Mouse (Mus musculus): ENCODE measurements at regions not wholly inside any gene's neighbourhood (a gene's known extent, or its start where the extent isn't known, plus 50 kb on each side); places are given as distances from the start of the nearest gene placed in this dataset.
A peak's percentile ranks its signal among the peaks of the same experiment; 100 is the strongest.

- in situ Hi-C loops (cut with MboI; ENCODE audit: low pct_ligation_motif_present, low pct_unique_long_range_greater_than_20kb, low sequenced_read_pairs) (no loop called here), dilution Hi-C loops (cut with MboI; ENCODE audit: extremely low pct_ligation_motif_present, extremely low pct_unique_long_range_greater_than_20kb, low sequenced_read_pairs) (no loop called here)
- H3K4me2 ChIP-seq (ENCODE audit: insufficient read depth, low read depth, poor library complexity, severe bottlenecking): no peak overlapping the region
- H3K9ac ChIP-seq (ENCODE audit: insufficient read depth, low read depth): no peak overlapping the region
- H3K4me3 ChIP-seq (replicated peaks in 1 of 3; ENCODE audit: low read depth in 2 of 3, low read length in 2 of 3, poor library complexity in 1 of 3): no peak overlapping the region
- no peak for DNase-seq (ENCODE audit: extremely low read depth)
- H3K27me3 ChIP-seq (replicated peaks): peaks cover 51% of the 10 kb centered on the region
- peaks cover 8% of the 10 kb centered on the region for H3K9me3 ChIP-seq (replicated peaks; ENCODE audit: low read length)
- TF ChIP-seq POLR2AphosphoS2 (IDR thresholded peaks at IDR 0.05; ENCODE audit: low read depth, low read length) (no peak), ZKSCAN1 (IDR thresholded peaks at IDR 0.05; ENCODE audit: borderline replicate concordance, low read depth, low read length) (no peak), SMC3 (IDR thresholded peaks at IDR 0.05; ENCODE audit: low read depth, low read length) (0 out of 2 replicates have a peak, but pooled peaks have one; percentile 4), CTCF (conservative IDR thresholded peaks at IDR 0.05 in 1 of 2, IDR thresholded peaks at IDR 0.05 in 1 of 2; ENCODE audit: low read depth in 2 of 2, low read length in 2 of 2) (peak in 1 of 2 experiments; percentile 35; a peak in 2 of 4 replicates), ZC3H11A (IDR thresholded peaks at IDR 0.05; ENCODE audit: low read depth, low read length) (no peak), MAZ (IDR thresholded peaks at IDR 0.05; ENCODE audit: low read depth, low read length) (no peak), MAX (IDR thresholded peaks at IDR 0.05; ENCODE audit: low read length) (no peak), CHD2 (IDR thresholded peaks at IDR 0.05; ENCODE audit: low read length) (no peak), TBP (conservative IDR thresholded peaks at IDR 0.05; ENCODE audit: low read depth, low read length) (no peak), E2F4 (IDR thresholded peaks at IDR 0.05; ENCODE audit: insufficient replicate concordance, low read depth, low read length) (no peak), KAT2A (IDR thresholded peaks at IDR 0.05; ENCODE audit: insufficient replicate concordance, low read length) (no peak), IRF4 (IDR thresholded peaks at IDR 0.05; ENCODE audit: low read depth, low read length) (no peak), POLR2A (IDR thresholded peaks at IDR 0.05; ENCODE audit: low read depth, low read length) (no peak), UBTF (IDR thresholded peaks at IDR 0.05; ENCODE audit: low read depth, low read length) (no peak)
- no peaks in the 10 kb centered on the region for H3K36me3 ChIP-seq (replicated peaks in 1 of 2; ENCODE audit: control insufficient read depth in 1 of 2, insufficient read depth in 1 of 2, low read length in 1 of 2)
- no peak overlapping the region for H3K27ac ChIP-seq (ENCODE audit: insufficient read depth, low read depth)
- no peaks in the 10 kb centered on the region for H3K4me1 ChIP-seq (ENCODE audit: control insufficient read depth in 1 of 2, insufficient read depth in 2 of 2)
- H3K79me2 ChIP-seq (replicated peaks; ENCODE audit: control insufficient read depth, extremely low read depth, insufficient read depth, poor library complexity, severe bottlenecking): no peaks in the 10 kb centered on the region
These were observed 274.9 kb downstream of the 3100002H09Rik start for GRCm38 (mm10) chr4:124335726-124336125.

DNA sequence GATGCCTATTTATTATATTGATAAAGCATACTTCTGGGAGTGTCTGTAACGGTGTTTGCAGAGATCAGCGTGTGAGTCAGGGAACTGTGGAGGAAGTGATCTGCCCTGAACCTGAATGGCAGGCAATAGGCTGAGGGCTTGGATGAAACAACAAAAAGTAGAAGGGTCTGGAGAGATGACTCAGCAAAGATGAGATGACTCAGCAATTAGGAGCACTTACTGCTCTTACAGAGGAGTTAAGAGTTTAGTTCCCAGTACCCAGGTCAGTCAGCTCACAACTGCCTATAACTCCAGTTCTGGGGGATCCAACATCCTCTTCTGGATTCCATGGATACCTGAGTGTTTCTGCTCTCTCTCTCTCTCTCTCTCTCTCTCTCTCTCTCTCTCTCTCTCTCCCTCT, 277.6 kb downstream of the 3100002H09Rik start:
- H3K79me2 ChIP-seq (replicated peaks; ENCODE audit: control insufficient read depth, extremely low read depth, insufficient read depth, poor library complexity, severe bottlenecking): no peaks in the 10 kb centered on the region
- DNase-seq (ENCODE audit: extremely low read depth): peak; percentile 4
- no peak overlapping the region for H3K27ac ChIP-seq (ENCODE audit: insufficient read depth, low read depth)
- peaks cover 12% of the 10 kb centered on the region for H3K9me3 ChIP-seq (replicated peaks; ENCODE audit: low read length)
- in situ Hi-C loops (cut with MboI; ENCODE audit: low pct_ligation_motif_present, low pct_unique_long_range_greater_than_20kb, low sequenced_read_pairs) (no loop called here), dilution Hi-C loops (cut with MboI; ENCODE audit: extremely low pct_ligation_motif_present, extremely low pct_unique_long_range_greater_than_20kb, low sequenced_read_pairs) (no loop called here)
- H3K36me3 ChIP-seq (replicated peaks in 1 of 2; ENCODE audit: control insufficient read depth in 1 of 2, insufficient read depth in 1 of 2, low read length in 1 of 2): no peaks in the 10 kb centered on the region
- H3K4me3 ChIP-seq (replicated peaks in 1 of 3; ENCODE audit: low read depth in 2 of 3, low read length in 2 of 3, poor library complexity in 1 of 3): no peak overlapping the region
- peaks cover 37% of the 10 kb centered on the region for H3K27me3 ChIP-seq (replicated peaks)
- no peak overlapping the region for H3K9ac ChIP-seq (ENCODE audit: insufficient read depth, low read depth)
- TF ChIP-seq MAFK (IDR thresholded peaks at IDR 0.05; ENCODE audit: insufficient replicate concordance, low read length): peak; percentile 89
- TF ChIP-seq MEF2A (IDR thresholded peaks at IDR 0.05; ENCODE audit: borderline replicate concordance, low read depth, low read length): no peak
- H3K4me2 ChIP-seq (ENCODE audit: insufficient read depth, low read depth, poor library complexity, severe bottlenecking): no peak overlapping the region
- H3K4me1 ChIP-seq (ENCODE audit: control insufficient read depth in 1 of 2, insufficient read depth in 2 of 2): no peaks in the 10 kb centered on the region

Measured in CH12.LX (cell line).